Mouse (Mus musculus) limb, embryonic 15.5 days (tissue): ENCODE results near the gene Otulinl. TPM values are rescaled to one million over a fixed set of nuclear protein-coding genes. Genes with fewer than 3 reads are reported as not detected.

Source experiments
- polyA plus RNA-seq: library from polyadenylated mRNA; unstranded; fragments of >200 nt; fragmentation: Nextera tagmentation; extraction: Ambion mirVana; gene quantifications from 2 replicates; pipeline ENCODE4 v1.2.1, GENCODE M21; 2015

Otulinl gene
- polyA plus RNA-seq, 1 experiment from 2014 or later = 32.5 TPM

Other genes with a start within 250 kb of the Otulinl start
- gene Ank, start 214.9 kb downstream of the Otulinl start, polyA plus RNA-seq = 16.3 and 16.9 TPM in 2 replicates
- 25.5 and 32.5 TPM in 2 replicates for gene Otulin, start 50.9 kb downstream of the Otulinl start, polyA plus RNA-seq